Mouse (Mus musculus) frontal cortex, adult (tissue): Measurements from ENCODE around the gene Lonp2.

ENCODE experiments used
- ATAC-seq: cut with Nextera tagmentation; 2 replicates; pipeline ENCODE4 v1.9.2; 2017; ENCODE audit warnings: mild to moderate bottlenecking, moderate library complexity, mixed read lengths; ENCODE audit not compliant: low TSS enrichment

Lonp2 gene

DNA sequence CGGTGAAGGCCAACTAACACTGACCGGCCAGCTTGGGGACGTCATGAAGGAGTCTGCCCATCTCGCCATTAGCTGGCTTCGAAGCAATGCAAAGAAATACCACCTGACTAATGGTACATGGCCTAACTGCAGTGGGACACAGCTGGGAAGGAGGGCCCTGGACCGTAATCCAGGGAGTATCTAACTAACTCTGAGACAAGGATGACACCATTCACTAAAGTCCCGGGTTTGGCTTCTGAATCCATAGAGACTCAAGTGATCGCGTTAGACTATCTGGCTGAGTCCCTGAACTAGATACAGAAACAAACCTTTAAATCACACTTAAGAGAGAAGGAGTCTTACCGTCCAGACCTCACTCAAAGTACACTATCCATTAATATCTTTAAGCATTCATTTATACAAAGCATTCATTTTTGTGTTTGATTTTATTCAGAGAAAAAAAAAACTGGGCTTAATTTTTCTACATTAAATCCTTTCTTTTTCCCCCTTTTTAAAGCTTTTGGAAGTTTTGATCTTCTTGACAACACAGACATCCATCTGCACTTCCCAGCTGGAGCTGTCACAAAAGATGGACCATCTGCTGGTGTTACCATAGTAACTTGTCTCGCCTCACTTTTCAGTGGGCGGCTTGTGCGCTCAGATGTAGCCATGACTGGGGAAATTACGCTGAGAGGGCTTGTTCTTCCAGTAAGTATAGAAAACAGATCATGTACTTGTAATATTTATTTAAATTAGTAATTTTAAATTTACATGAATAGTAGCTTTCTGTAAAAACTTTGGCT lies 89.8 kb downstream of the Lonp2 start:
- ATAC-seq = peak; percentile 65

- ATAC-seq = no peak
These were observed 94.6 kb downstream of the Lonp2 start for GRCm38 (mm10) chr8:86718332-86718994.

DNA sequence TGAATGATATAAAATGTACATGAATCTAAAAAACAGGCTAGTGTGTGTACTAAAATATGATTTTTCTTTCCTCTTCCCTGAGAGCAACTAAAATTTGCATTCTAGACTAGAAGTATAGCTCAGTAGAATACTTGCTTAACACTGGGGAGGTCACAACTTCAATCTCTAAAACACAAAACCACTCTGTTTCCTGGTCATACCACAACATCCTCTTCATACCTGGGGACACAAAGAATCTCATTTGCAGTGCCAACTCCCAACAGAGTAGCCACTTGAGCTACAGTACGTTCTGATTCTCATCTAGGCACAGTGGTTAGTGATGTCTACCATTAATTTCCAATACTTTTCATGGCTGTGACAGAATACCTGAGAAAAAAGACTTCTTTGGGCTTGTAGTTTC lies 95.5 kb downstream of the Lonp2 start:
- no peak for ATAC-seq

- no peak for ATAC-seq
These were observed 97.1 kb downstream of the Lonp2 start for GRCm38 (mm10) chr8:86720756-86721459.

DNA sequence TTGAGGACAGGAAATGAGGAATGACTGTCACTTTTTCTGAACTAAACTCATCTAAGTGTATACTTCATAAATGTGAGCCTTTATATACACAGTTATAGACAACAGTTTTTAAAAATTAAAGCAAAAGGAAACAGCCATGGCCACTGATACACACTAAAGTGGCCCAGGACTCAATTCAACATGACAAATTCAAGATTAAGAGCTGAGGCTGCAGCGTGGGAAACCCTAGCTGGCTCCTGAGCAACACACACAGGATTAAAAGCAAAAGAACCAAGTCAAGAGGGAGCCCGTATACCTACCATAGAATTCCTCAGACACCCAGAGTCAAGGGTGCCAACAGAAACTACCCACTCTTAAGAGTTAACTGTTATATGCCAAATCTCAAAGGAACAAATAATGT lies 97.6 kb downstream of the Lonp2 start:
- ATAC-seq = no peak

- ATAC-seq = peak; percentile 44; the same call in 1 of the 2 replicates
These were observed 103.1 kb downstream of the Lonp2 start for GRCm38 (mm10) chr8:86726959-86727358.

DNA sequence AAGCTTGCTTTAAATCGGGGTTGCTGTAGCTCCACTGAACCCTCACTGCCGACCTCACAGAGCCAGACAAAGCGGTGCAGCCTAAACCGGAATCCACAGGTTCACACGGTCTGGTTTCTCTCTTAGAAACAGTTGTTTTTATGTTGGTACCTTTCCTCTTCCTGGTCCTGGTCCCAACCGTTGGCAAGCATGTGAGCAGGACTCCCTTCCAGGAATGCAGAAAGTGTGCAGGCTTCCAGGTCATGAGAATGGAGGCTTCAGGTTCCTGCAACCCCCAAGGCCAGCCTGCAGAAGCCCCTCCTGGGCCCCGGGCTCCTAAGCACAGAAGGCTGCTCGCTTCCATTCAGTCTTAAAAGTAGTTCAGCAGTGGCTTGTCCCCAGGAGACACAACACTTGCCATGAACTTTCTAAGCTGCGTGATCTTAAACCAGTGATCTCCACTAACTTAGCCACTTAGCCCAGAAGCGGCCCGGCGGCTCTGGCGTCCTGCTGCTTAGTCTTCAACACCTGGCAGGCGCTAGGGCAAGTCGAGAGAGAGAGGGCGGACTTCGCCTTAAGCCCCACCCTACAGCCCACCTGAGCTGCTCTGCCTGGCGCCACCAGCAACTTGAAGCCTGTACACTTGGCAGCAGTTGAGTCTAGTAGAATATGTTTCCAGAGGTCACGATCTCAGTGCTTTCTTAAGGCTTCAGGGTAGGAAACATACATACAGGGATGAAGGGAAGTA lies 104.5 kb downstream of the Lonp2 start:
- ATAC-seq = no peak

DNA sequence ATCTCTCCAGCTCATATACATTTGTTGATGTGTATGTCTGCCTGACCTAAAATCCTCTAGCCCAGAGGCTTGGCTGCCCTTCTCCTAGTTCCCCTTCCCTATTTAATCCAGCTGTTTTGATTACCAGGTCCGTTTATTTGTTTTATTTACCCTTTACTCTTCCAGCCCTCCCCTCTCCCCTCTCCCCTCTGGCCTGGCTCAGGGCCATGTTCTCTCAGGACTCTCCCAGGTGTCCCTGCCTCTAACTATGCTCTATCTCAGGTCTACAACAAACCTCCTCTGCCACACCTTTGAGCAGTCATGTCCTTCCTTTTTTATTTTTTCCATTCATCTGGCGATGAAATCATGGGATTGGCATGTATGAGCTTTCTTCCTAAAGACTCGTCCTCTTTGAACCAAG lies 106.5 kb downstream of the Lonp2 start:
- no peak for ATAC-seq

DNA sequence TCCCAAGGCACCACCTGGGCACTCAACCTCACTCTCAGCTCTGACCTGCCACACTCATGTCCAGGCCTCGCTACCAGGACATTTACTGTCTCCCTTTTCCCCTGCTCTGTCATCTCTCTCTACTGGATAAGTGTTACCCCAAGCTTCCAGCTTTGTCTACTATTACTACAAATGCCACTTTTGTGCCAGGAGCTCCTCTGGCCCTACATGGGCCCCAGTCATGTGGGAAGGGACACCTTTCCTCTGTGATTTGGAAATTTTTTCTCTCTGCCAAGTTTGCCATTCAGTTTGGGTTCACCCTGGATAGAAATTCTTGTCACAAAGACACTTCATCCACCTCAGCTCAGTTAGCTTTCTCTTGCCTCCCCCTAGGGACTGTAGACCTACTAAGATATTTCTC lies 107.0 kb downstream of the Lonp2 start:
- ATAC-seq = no peak

GRCm38 (mm10) chr8:86734171-86734570 lies 110.3 kb downstream of the Lonp2 start:
- no peak for ATAC-seq

DNA sequence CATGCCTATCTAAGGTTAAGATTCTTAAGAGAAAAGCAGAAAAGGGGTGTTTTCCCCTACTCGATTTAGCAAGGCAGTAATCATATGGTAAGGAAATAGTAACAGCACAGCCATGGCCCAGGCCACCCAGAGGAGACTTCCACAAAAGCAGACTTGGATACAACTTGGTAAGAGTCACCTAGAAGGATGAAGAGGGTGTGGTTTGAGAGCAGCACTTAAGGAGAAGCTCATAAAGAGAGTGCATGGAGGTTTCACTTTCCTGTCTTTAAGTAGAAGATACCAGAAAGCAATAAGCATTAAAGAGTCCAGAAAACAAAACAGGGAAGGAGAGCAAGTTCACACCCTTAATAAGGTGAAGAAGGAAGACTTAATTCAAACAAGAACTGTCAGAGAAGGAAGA lies 111.1 kb downstream of the Lonp2 start:
- ATAC-seq = no peak

DNA sequence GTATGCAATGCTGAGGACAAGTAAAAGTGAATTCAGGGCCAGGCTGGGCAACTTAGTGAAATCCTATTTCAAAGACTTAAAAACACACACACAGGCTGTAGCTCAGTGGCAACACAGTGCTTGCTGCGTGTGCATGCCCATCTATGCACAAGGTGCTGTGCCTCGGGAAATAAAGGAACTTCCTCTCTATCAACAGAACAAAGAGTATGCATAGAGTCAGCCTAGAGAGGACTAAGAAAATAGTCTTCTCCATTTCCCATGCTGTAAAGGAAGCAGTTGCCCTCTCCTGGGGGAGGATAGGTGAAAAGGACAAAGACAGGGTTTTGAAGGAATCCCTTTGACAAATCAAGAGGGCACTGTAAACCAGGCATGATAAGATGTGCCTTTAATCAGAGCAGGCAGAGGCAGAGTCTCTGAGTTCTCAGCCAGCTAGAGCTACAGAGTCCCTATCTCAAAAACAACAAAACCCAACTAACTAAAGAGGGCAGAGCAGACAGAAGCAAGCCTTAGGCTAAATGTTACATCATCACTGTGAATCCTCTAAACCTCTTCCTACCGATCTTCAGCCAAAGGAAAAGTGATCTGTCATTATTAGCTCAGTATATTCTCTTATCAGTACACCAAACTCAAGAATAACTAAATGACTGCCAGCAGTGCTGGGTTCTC lies 111.7 kb downstream of the Lonp2 start:
- ATAC-seq = peak; percentile 27; the same call in 1 of the 2 replicates

- ATAC-seq = no peak
These were observed 117.1 kb downstream of the Lonp2 start for GRCm38 (mm10) chr8:86740899-86741298.

GRCm38 (mm10) chr8:86741627-86742026 lies 117.8 kb downstream of the Lonp2 start:
- no peak for ATAC-seq

GRCm38 (mm10) chr8:86742605-86743345 lies 118.9 kb downstream of the Lonp2 start:
- no peak for ATAC-seq

- ATAC-seq = no peak
These were observed 120.7 kb downstream of the Lonp2 start for GRCm38 (mm10) chr8:86744313-86745220.

GRCm38 (mm10) chr8:86745221-86745934 lies 121.5 kb downstream of the Lonp2 start, which contains the start of the genes Gm10638 and Siah1a:
Gene Gm10638, plus strand, starts transcription at chr8:86745699.
Gene Siah1a, minus strand, starts transcription at chr8:86745934.
- peak; percentile 56 for ATAC-seq

- peak; percentile 83 for ATAC-seq
These were observed 122.1 kb downstream of the Lonp2 start for GRCm38 (mm10) chr8:86745935-86746441.

- peak; percentile 12; the same call in 1 of the 2 replicates for ATAC-seq
These were observed 122.7 kb downstream of the Lonp2 start for GRCm38 (mm10) chr8:86746511-86746910.
